Mouse (Mus musculus) heart, adult 2 months (tissue): Measurements from ENCODE around the gene Pou3f3.

ENCODE experiments used
- CTCF ChIP-seq: fragments of 200-600 bp; IDR thresholded peaks from 2 replicates; pipeline ENCODE4 v1.8.1; 2022; ENCODE audit warnings: antibody characterized with exemption, mild to moderate bottlenecking, moderate library complexity
- EP300 ChIP-seq: fragments of 200-500 bp; IDR thresholded peaks from 2 replicates; pipeline ENCODE4 v1.6.1; 2011; ENCODE audit warnings: low read depth, low read length, control low read depth; ENCODE audit not compliant: insufficient read depth
- POLR2A ChIP-seq: fragments of 200-500 bp; IDR thresholded peaks from 2 replicates; pipeline ENCODE4 v1.6.1; 2011; ENCODE audit warnings: mild to moderate bottlenecking, low read depth, low read length, control low read depth; ENCODE audit not compliant: insufficient read depth

GRCm38 (mm10) chr1:42703851-42704613 lies 8.5 kb downstream of the Pou3f3 start:
- TF ChIP-seq POLR2A, result no peak
- no peak for TF ChIP-seq EP300
- no peak for TF ChIP-seq CTCF
